Mouse (Mus musculus) heart, embryonic 13.5 days (tissue): Measurements from ENCODE around the gene Mpl. TPM values are rescaled to one million over a fixed set of nuclear protein-coding genes. Genes with fewer than 3 reads are reported as not detected.

Experiments
- ATAC-seq: fragments of 200-750 bp; cut with Nextera tagmentation; 2 replicates; pipeline ENCODE4 v1.8.0; 2017; ENCODE audit warnings: moderate TSS enrichment; ENCODE audit not compliant: insufficient number of reproducible peaks, low FRiP score, low TSS enrichment; ENCODE audit errors: extremely low read depth
- H3K27ac ChIP-seq: fragments of 300-500 bp; sonication (generic); replicated peaks from 2 replicates; pipeline ENCODE4 v1.5.1; 2015; ENCODE audit warnings: moderate library complexity, mild to moderate bottlenecking, inconsistent platforms
- H3K27me3 ChIP-seq: fragments of 300-500 bp; sonication (generic); replicated peaks from 2 replicates; pipeline ENCODE4 v1.6.1; 2015; ENCODE audit warnings: mild to moderate bottlenecking, inconsistent platforms
- H3K36me3 ChIP-seq: fragments of 300-500 bp; sonication (generic); 2 replicates; pipeline ENCODE4 v1.6.1; 2015; ENCODE audit warnings: mild to moderate bottlenecking, inconsistent platforms
- H3K4me1 ChIP-seq: fragments of 300-500 bp; sonication (generic); 2 replicates; pipeline ENCODE4 v1.6.1; 2015; ENCODE audit warnings: inconsistent platforms
- H3K4me2 ChIP-seq: fragments of 300-500 bp; sonication (generic); 2 replicates; pipeline ENCODE4 v1.6.1; 2015; ENCODE audit warnings: inconsistent platforms, mild to moderate bottlenecking, moderate library complexity
- H3K4me3 ChIP-seq: fragments of 300-500 bp; sonication (generic); 2 replicates; pipeline ENCODE4 v1.5.1; 2015; ENCODE audit warnings: moderate library complexity, mild to moderate bottlenecking, inconsistent platforms
- H3K9ac ChIP-seq: fragments of 300-500 bp; sonication (generic); 2 replicates; pipeline ENCODE4 v1.6.1; 2015; ENCODE audit warnings: inconsistent platforms, mild to moderate bottlenecking, moderate library complexity
- H3K9me3 ChIP-seq: fragments of 300-500 bp; sonication (generic); 2 replicates; pipeline ENCODE4 v1.6.1; 2016; ENCODE audit warnings: inconsistent platforms
- WGBS: fragments of 180-500 bp; shearing (Covaris S2); methylation state at CpG from one replicate; pipeline ENCODE4 v1.1.7; 2015; ENCODE audit warnings: mixed read lengths; 5-methylcytosine and 5-hydroxymethylcytosine counted together
- polyA plus RNA-seq: library from polyadenylated mRNA; unstranded; fragments of >200 nt; fragmentation: Nextera tagmentation; extraction: Ambion mirVana; gene quantifications from 2 replicates; pipeline ENCODE4 v1.2.1, GENCODE M21; 2015

Gene Mpl
- polyA plus RNA-seq, 1 experiment from 2014 or later, result 2.1 TPM

DNA sequence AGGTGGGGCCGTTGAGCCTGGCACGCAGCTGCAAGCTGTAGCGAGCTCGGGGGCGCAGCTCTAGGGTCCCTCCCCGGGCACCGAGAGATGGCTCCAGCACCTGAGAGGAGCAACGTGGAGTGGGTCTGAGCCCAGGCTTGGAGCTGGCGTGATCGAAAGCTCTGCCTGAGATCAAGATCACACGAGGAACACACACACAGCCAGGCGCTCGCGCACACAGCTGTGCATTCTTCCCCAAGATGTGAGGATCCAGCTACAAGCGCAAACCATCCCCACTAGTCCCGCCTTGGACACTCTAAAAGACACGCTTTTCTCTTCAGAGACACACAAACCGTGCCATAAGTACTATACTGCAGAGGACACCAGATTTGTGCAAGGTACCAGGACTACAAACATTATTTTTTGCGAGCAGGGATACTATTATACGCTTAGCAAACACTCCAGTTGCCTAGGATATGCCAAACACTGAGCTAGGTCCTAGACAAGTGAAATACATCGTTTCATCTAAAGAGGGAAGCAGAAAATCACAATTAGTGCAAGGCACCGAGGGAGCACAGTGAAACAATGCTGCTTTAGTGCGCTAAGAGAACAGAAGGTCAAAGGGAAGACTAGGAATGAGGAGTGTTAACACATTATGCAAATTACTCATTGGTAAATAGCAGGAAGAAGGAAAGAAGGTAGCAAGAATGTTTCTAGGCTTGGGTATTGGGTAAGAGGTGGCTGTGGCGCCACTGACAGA, 10.7 kb downstream of the Mpl start:
- ATAC-seq, result no peak
- no peak overlapping the region for H3K27ac ChIP-seq
- H3K4me2 ChIP-seq, result peak overlapping the region; percentile 76
- H3K9ac ChIP-seq, result peak overlapping the region; percentile 71
- peaks cover 10% of the 10 kb centered on the region for H3K4me1 ChIP-seq
- no peaks in the 10 kb centered on the region for H3K9me3 ChIP-seq
- no peaks in the 10 kb centered on the region for H3K36me3 ChIP-seq
- peak overlapping the region; percentile 49 for H3K4me3 ChIP-seq
- WGBS, result 32% methylated on average over 24 of the region's 24 CpGs
- H3K27me3 ChIP-seq, result peaks cover 19% of the 10 kb centered on the region

DNA sequence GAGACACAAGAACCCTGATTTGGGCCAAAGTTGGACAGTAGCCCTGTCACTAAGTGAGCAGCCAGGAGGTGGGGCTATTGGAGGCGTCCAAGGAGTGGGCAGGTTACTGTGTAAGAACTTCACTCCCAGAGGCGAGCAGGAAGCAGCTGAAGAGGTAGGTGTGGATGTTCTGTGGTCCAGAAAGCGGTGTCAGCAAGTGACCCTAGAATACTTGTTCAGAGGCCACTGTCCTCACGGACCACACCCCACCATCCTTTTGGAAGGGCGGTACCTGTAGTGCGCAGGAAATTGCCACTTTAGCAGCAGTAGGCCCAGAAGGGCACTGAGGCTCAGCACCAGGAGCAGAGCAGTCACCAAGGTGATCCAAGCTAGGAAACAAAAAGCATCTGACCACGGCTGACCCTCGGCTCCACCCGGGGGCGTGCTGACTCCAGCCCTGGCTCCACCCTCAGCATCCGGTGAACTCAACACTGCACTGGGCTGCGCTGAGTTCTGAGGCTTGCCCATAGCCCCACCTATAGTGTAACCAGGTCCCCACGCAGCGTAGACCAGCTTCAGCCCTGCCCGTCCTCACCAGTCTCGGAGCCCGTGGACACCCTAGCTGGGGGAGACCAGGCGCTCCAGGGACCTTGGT, 11.4 kb downstream of the Mpl start:
- 24% methylated on average over 18 of the region's 18 CpGs for WGBS
- peaks cover 17% of the 10 kb centered on the region for H3K27me3 ChIP-seq
- H3K9ac ChIP-seq, result peak overlapping the region; percentile 71
- H3K9me3 ChIP-seq, result no peaks in the 10 kb centered on the region
- H3K27ac ChIP-seq, result no peak overlapping the region
- peak overlapping the region; percentile 76 for H3K4me2 ChIP-seq
- ATAC-seq, result 0 out of 2 replicates have a peak, but pooled peaks have one; percentile 46
- H3K4me1 ChIP-seq, result peaks cover 10% of the 10 kb centered on the region
- peak overlapping the region; percentile 49 for H3K4me3 ChIP-seq
- no peaks in the 10 kb centered on the region for H3K36me3 ChIP-seq

DNA sequence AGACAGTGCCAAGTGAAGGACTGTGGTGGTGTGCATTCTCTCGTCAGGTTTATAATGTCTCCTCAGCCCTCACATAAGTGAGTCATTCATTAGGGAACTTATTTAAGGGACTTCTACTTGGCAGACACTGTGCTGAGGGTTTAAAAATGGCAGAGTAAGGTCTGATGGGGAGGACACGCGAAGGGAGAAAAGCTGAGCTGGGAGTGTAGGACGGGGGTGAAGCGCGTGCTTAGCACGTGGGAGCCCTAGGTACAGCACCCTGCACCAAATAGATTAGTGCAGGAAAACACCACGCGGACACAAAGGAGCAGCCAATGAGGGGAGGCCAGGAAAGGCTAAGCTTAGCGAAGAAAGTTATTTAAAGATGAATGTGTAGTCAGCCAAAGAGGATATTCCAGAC, 12.2 kb downstream of the Mpl start:
- H3K9ac ChIP-seq, result no peak overlapping the region
- WGBS, result 71% methylated on average over 10 of the region's 10 CpGs
- H3K4me1 ChIP-seq, result peaks cover 10% of the 10 kb centered on the region
- H3K4me3 ChIP-seq, result no peak overlapping the region
- no peaks in the 10 kb centered on the region for H3K36me3 ChIP-seq
- no peaks in the 10 kb centered on the region for H3K9me3 ChIP-seq
- ATAC-seq, result no peak
- no peak overlapping the region for H3K4me2 ChIP-seq
- H3K27ac ChIP-seq, result no peak overlapping the region
- H3K27me3 ChIP-seq, result peaks cover 9% of the 10 kb centered on the region; the same call in 1 of the 2 replicates

DNA sequence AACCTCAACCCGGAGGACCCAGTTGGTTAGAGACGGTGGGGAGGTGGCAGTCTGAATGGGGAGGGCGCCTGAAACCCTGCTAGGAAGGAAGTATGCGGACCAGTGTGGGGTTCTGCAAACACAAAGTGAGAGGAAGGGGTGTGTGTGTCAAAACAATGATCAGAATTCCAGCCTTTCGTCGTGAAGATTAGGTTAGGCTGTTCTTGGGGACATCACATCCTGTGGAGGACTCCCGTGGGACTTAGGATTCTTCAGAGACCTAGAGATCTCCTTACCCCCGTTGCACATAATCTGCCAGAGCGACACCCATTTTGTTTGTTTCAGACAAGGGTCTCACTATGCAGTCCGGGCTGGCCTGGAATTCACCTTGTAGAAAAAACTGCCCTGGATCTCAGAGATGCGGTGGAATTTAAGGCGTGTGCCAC, 19.5 kb downstream of the Mpl start:
- Histone ChIP-seq H3K36me3 (peaks cover 32% of the 10 kb centered on the region), H3K27ac (peak overlapping the region; percentile 95), H3K9ac (peak overlapping the region; percentile 84), H3K9me3 (no peaks in the 10 kb centered on the region), H3K4me2 (peak overlapping the region; percentile 97), H3K4me1 (peaks cover 40% of the 10 kb centered on the region), H3K4me3 (peak overlapping the region; percentile 85), H3K27me3 (no peaks in the 10 kb centered on the region)
- 6% methylated on average over 12 of the region's 12 CpGs for WGBS
- ATAC-seq, result no peak

DNA sequence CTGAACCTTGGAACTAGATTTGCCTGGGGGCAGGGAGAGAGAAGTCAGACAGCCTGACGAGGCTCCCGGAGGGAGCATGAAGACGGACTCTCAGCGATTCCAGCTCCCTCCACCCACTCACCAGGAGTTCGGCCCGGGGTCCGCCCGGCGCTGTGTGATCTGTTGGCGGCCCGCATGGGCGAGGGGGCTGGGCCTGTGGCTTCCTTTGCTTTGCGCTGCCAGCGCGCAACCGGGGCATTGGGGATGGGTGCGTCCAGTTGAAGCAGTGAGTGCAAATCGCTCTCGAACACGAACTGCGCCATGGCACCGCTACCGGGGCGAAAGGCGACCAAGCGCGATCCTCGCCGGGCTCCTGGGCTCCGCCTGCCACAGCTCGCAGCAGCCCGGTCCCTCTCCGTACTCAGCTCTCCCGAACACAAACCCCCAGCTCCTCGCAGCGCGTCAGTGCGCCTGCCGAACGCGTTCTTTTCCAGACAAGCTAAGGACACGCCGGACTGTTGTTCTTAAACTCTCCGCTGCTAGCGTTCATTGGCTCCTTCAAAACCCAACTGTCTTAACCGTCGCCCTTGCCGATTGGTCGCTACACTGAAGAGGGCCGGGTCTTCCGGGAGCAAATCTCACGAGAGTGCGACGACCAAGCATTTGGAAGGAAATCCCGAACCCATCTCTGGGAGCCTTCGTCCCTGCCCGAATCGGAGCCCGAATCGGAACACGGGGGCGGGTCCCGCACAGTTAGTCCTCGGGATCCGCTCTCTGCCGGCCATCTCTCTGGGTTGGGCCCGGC, 20.3 kb downstream of the Mpl start, which contains the start of gene Cdc20:
TSS of gene Cdc20 (minus strand) at position 533 of the 784 bp plus-strand sequence.
- Histone ChIP-seq H3K4me2 (peak within 1 kb of the TSS; percentile 97), H3K4me3 (peak within 1 kb of the TSS; percentile 85), H3K9ac (peak within 1 kb of the TSS; percentile 93), H3K27me3 (no peaks in the 10 kb centered on the region), H3K4me1 (peaks cover 45% of the 10 kb centered on the region), H3K27ac (peak within 1 kb of the TSS; percentile 95), H3K9me3 (no peaks in the 10 kb centered on the region), H3K36me3 (peaks cover 40% of the 10 kb centered on the region)
- WGBS, result under 1% methylated on average over 67 of the region's 67 CpGs
- peak; percentile 87 for ATAC-seq

DNA sequence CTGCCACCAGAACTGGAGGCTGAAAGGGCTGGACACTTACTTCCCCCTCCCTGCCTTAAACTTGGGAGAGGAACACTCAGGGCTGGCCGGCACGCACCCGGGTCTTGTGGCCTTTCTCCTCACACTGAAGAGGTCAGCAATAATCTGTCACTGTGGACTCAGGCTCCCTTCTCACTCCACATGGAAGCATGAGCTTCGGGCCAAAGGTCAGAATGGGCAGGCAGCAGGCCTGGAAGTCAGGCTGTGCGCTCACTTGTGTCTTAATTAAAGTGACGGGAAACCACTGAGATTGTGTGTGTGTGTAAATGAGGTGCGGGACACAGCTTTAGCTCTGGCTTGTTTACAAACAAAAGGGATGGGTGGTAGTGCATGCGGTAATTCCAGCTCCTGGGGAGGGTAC, 25.0 kb downstream of the Mpl start:
- Histone ChIP-seq H3K4me1 (peaks cover 60% of the 10 kb centered on the region), H3K4me3 (no peak overlapping the region), H3K9me3 (no peaks in the 10 kb centered on the region), H3K9ac (no peak overlapping the region), H3K27ac (no peak overlapping the region), H3K27me3 (no peaks in the 10 kb centered on the region), H3K4me2 (no peak overlapping the region), H3K36me3 (peaks cover 63% of the 10 kb centered on the region)
- no peak for ATAC-seq
- WGBS, result 81% methylated on average over 8 of the region's 8 CpGs

DNA sequence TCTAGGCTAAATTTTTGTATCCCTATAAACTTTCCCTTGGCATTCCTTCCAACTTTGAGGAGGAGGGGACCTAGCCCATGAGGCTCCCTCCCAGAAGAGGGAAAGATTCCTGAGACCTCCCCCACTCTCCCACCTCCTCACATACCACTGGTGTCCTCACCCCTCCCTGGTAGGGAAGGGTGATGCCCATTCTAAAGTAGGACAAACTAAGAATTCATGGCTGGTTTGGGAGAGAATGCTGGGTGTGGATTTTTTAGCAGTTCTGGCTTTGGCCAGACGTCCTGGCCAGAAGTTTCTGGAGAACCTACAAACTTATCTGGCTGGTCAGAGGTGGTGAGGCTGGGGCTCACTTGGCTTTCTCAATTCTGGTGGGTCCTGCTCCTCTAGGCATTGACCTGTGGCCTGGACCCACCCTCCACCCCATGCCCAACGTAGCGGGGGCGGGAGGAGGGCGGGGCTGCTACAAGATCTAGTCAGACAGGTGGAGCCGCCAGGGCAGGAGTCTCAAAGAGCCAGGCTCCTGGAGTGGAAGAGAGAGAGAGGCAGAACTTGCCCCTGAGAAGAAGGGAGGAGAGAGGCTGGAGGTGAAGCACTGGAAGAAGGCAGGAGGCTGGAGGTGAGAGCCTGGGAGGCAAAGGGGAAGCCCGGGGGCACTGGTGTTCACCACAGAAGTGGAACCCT, 28.0 kb downstream of the Mpl start:
- H3K27ac ChIP-seq, result peak overlapping the region; percentile 84; the same call in 1 of the 2 replicates
- 39% methylated on average over 7 of the region's 7 CpGs for WGBS
- no peak for ATAC-seq

DNA sequence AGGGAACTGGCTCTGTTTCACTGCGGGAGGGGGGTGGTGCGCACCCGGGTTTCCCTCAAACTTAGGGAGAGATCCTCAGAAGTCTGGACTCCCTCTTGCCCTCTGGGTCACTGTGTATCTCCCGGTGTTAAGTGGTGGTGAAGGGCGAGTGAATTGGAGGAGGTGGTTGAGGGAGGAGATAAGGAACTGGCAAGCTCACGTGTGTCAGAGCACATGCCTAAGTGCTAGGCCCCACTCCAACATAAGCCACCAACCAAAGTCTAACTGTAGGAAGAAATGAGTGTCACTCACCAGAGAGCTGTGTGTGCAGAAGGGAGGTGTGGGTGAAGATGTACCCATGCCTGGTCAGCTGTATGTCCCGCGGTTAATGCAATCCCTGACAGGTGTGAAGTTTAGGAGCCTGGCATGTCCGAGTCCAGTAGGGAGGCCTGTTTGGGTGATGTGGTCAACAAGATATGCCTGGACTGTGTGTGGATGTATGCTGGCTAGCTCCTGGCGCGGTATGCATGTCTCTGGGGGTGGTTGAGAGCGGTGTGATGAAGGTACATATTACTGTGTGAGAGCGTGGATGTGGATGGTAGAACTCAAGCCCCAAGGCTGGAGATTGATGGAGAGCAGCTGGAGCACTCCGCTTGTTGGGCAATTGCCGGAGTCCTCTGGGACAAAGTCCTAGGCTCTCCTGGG, 28.6 kb downstream of the Mpl start:
- Histone ChIP-seq H3K9me3 (no peaks in the 10 kb centered on the region), H3K27ac (peak overlapping the region; percentile 84), H3K4me2 (peak overlapping the region; percentile 83), H3K4me1 (peaks cover 34% of the 10 kb centered on the region), H3K27me3 (no peaks in the 10 kb centered on the region), H3K36me3 (peaks cover 45% of the 10 kb centered on the region), H3K4me3 (peak overlapping the region; percentile 77), H3K9ac (peak overlapping the region; percentile 89)
- WGBS, result 33% methylated on average over 15 of the region's 15 CpGs
- no peak for ATAC-seq

More for the DNA sequence above, 28.0 kb downstream of the Mpl start:
- H3K4me3 ChIP-seq, result peak overlapping the region; percentile 77
- H3K4me2 ChIP-seq, result peak overlapping the region; percentile 83
- H3K9ac ChIP-seq, result peak overlapping the region; percentile 89
- H3K36me3 ChIP-seq, result peaks cover 46% of the 10 kb centered on the region
- H3K27me3 ChIP-seq, result no peaks in the 10 kb centered on the region
- peaks cover 40% of the 10 kb centered on the region for H3K4me1 ChIP-seq
- no peaks in the 10 kb centered on the region for H3K9me3 ChIP-seq

DNA sequence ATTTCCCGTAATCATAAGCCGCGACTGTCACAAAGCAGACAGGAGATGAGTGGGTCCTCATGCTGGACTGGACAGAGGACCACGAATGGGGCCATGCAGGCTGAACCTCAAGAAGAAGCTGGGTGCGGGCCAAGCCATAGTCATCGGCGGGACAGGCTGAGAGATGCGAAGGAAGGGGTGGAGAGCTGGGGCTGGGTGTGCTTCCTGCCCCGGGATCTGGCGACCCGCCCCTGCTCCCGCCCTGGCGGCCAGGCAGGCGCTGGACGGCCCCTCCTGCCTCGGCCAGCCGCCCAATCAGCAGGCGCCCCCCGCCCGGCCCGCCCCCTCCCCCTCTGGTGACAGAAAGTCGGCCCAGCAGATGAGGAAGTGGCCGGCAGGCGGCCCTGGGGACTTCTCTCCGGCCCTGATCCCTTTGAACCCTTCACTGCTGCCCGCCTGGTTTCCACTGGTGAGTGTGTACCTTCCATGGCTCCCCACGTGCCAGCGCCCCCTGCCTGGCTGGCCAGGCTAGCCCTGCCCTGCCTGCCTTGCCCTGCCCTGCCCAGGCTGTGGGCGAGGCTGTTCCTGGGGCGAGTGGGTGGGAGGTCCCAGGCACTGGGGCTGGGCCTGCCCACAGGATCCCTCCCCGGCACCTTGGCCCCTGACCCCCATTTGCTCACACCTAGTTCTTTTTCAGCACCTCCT, 29.4 kb downstream of the Mpl start, which contains the start of gene Elovl1:
TSS of gene Elovl1 (plus strand) at position 326 of the 684 bp plus-strand sequence.
- Histone ChIP-seq H3K9ac (peak within 1 kb of the TSS; percentile 89), H3K27ac (peak within 1 kb of the TSS; percentile 84), H3K4me3 (peak within 1 kb of the TSS; percentile 77), H3K27me3 (no peaks in the 10 kb centered on the region), H3K4me1 (peaks cover 34% of the 10 kb centered on the region), H3K9me3 (no peaks in the 10 kb centered on the region), H3K36me3 (peaks cover 43% of the 10 kb centered on the region), H3K4me2 (peak within 1 kb of the TSS; percentile 83)
- WGBS, result under 1% methylated on average over 28 of the region's 31 CpGs
- ATAC-seq, result peak; percentile 95

DNA sequence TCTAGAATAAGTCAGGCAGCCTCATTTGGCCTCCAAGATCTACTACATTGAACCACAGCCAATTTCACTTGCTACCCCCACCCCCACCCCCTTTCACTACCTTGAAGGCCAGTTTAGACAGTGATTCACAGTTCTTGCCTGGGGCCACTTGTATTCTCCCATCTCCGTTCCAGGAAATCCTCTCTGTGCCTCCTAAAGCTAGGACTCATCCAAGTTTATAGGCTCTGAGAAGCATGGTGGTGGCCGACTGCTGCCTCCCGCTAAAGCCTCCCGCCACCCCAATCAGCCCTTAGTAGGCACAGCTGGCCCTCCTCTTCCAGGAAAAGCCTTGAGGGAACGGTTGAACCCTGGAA, 29.9 kb downstream of the Mpl start:
- H3K9me3 ChIP-seq, result no peaks in the 10 kb centered on the region
- no peaks in the 10 kb centered on the region for H3K27me3 ChIP-seq
- H3K4me1 ChIP-seq, result peaks cover 32% of the 10 kb centered on the region
- H3K4me3 ChIP-seq, result peak overlapping the region; percentile 77
- H3K27ac ChIP-seq, result peak overlapping the region; percentile 84
- H3K36me3 ChIP-seq, result peaks cover 42% of the 10 kb centered on the region
- 4% methylated on average over 5 of the region's 5 CpGs for WGBS
- peak overlapping the region; percentile 82 for H3K9ac ChIP-seq
- H3K4me2 ChIP-seq, result peak overlapping the region; percentile 83
- no peak for ATAC-seq
